Comparison of ENCODE assay signal across 21 mouse cellular contexts in the genomic region with DNA sequence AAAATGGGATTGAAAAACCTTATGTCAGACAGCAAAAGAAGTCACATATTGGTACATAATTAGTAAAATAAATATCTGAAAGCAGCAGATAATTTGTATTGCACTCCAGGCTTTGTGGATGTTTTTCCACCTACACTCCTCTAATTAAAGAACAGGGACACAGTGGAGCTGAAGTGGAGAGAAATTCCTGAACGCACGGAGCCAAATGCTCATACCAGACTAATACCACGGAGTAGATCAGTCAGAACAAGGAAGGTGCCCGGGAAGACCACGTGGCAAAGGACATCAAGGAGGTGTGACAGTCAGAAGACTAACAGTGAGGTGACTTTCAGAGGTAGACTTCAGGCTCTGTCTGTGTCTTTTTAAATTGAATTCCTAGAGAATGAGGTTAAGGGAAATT.
DNase-seq lines count a peak whose midpoint lies in the region; ATAC-seq and TF ChIP-seq lines count a peak whose summit lies in the region.
"Had no signal": no experiment of that assay in that cellular context is flagged by ENCODE, and none has a peak within 500 bp of the region (broad histone marks: within the 10 kb centered on the region; RNA-seq: fewer than 3 reads in every experiment).

No protein-coding gene starts in this region.

- H3K27me3 ChIP-seq in heart, adult 2 months (ENCODE audit: control insufficient read depth, insufficient read depth, low read length): no peaks in the 10 kb centered on the region
- H3K27me3 ChIP-seq in heart, embryonic 10.5 days (ENCODE audit: insufficient read depth, poor library complexity, severe bottlenecking): no peaks in the 10 kb centered on the region
- no peaks in the 10 kb centered on the region for H3K27me3 ChIP-seq in heart, postnatal 0 days (ENCODE audit: control insufficient read depth, insufficient read depth, low read length)
- no peaks in the 10 kb centered on the region for H3K27me3 ChIP-seq in forebrain, embryonic 12.5 days
- H3K27me3 ChIP-seq: embryonic facial prominence, embryonic 15.5 days; hindbrain, embryonic 15.5 days; limb, embryonic 12.5 days; liver, embryonic 12.5 days; megakaryocyte, embryonic 14.5 days had no signal

- peak overlapping the region; percentile 31 for H3K4me2 ChIP-seq in heart, postnatal 0 days (ENCODE audit: low read depth, low read length)
- no peak overlapping the region for H3K4me2 ChIP-seq in forebrain, embryonic 12.5 days
- H3K4me2 ChIP-seq: embryonic facial prominence, embryonic 15.5 days; hindbrain, embryonic 15.5 days; limb, embryonic 12.5 days; liver, embryonic 12.5 days had no signal

- peak; percentile 32 to 66 for DNase-seq in heart, adult 2 months
- DNase-seq in heart, embryonic 10.5 days (ENCODE audit: low spot score): no peak
- DNase-seq in kidney, postnatal 36 days: peak; percentile 14 to 24
- no peak for DNase-seq in kidney, adult 18-20 months
- DNase-seq in brain, adult 2 months (ENCODE audit: low read depth, low spot score): peak; percentile 25
- peak; percentile 55 for DNase-seq in heart, postnatal 0 days (ENCODE audit: low spot score)
- DNase-seq: adrenal gland, postnatal 36 days; cerebellum, adult 18-20 months; cerebellum, postnatal 25 days; forebrain, postnatal 0 days; lung, adult 2 months; midbrain, embryonic 14.5 days; thymus, postnatal 25 days had no signal

- H3K9me3 ChIP-seq in heart, embryonic 10.5 days: no peaks in the 10 kb centered on the region
- H3K9me3 ChIP-seq in heart, postnatal 0 days (replicated peaks; ENCODE audit: control insufficient read depth, low read length): no peaks in the 10 kb centered on the region
- H3K9me3 ChIP-seq in forebrain, embryonic 12.5 days: no peaks in the 10 kb centered on the region
- H3K9me3 ChIP-seq: embryonic facial prominence, embryonic 15.5 days; hindbrain, embryonic 15.5 days; limb, embryonic 12.5 days; liver, embryonic 12.5 days; megakaryocyte, embryonic 14.5 days had no signal

- peak; percentile 94 for TF ChIP-seq EP300 in heart, adult 2 months (IDR thresholded peaks at IDR 0.05; ENCODE audit: insufficient read depth, low read depth, low read length)
- TF ChIP-seq EP300 in heart, postnatal 0 days (IDR thresholded peaks at IDR 0.05; ENCODE audit: low read depth): no peak

- H3K27ac ChIP-seq in heart, adult 2 months: peak overlapping the region; percentile 84
- H3K27ac ChIP-seq in heart, embryonic 10.5 days: no peak overlapping the region
- H3K27ac ChIP-seq in heart, postnatal 0 days (ENCODE audit: low read depth): peak overlapping the region; percentile 62
- H3K27ac ChIP-seq in forebrain, embryonic 12.5 days: no peak overlapping the region
- H3K27ac ChIP-seq: embryonic facial prominence, embryonic 15.5 days; hindbrain, embryonic 15.5 days; limb, embryonic 12.5 days; liver, embryonic 12.5 days had no signal

- TF ChIP-seq POLR2A in heart, adult 2 months (IDR thresholded peaks at IDR 0.05; ENCODE audit: insufficient read depth, low read depth, low read length): peak; percentile 30; the same call in 1 of the 2 replicates

- no peaks in the 10 kb centered on the region for H3K79me2 ChIP-seq in heart, adult 2 months (replicated peaks; ENCODE audit: control insufficient read depth, insufficient read depth, low read length)

- no peak overlapping the region; the same call in 1 of the 2 replicates for H3K9ac ChIP-seq in heart, adult 2 months (ENCODE audit: low read depth, low read length)
- no peak overlapping the region for H3K9ac ChIP-seq in heart, postnatal 0 days (replicated peaks; ENCODE audit: low read depth, low read length)
- H3K9ac ChIP-seq in forebrain, embryonic 12.5 days: no peak overlapping the region
- H3K9ac ChIP-seq: embryonic facial prominence, embryonic 15.5 days; forebrain, postnatal 0 days; hindbrain, embryonic 15.5 days; limb, embryonic 12.5 days; liver, embryonic 12.5 days had no signal

- H3K4me1 ChIP-seq in heart, adult 2 months (ENCODE audit: control insufficient read depth, insufficient read depth, low read length): peaks cover 2% of the 10 kb centered on the region; the same call in 1 of the 2 replicates
- no peaks in the 10 kb centered on the region for H3K4me1 ChIP-seq in heart, embryonic 10.5 days
- H3K4me1 ChIP-seq in heart, postnatal 0 days (ENCODE audit: control insufficient read depth, insufficient read depth): peaks cover 14% of the 10 kb centered on the region
- H3K4me1 ChIP-seq in forebrain, embryonic 12.5 days: no peaks in the 10 kb centered on the region
- H3K4me1 ChIP-seq: embryonic facial prominence, embryonic 15.5 days; hindbrain, embryonic 15.5 days; limb, embryonic 12.5 days; liver, embryonic 12.5 days; megakaryocyte, embryonic 14.5 days had no signal

- intact Hi-C loops in heart, adult 2 months (cut with DNase I): loop anchor here (5.0 kb wide), 1 partner anchor 39 kb away; no protein-coding TSS in a partner anchor

- TF ChIP-seq CTCF in heart, adult 2 months (IDR thresholded peaks at IDR 0.05): no peak
- no peak for TF ChIP-seq CTCF in heart, postnatal 0 days (IDR thresholded peaks at IDR 0.05; ENCODE audit: low read depth)

- peaks cover 4% of the 10 kb centered on the region; the same call in 1 of the 2 replicates for H3K36me3 ChIP-seq in heart, adult 2 months (ENCODE audit: control insufficient read depth, insufficient read depth, low read length)
- no peaks in the 10 kb centered on the region for H3K36me3 ChIP-seq in heart, embryonic 10.5 days
- H3K36me3 ChIP-seq in heart, postnatal 0 days (replicated peaks; ENCODE audit: control insufficient read depth, insufficient read depth, low read length): no peaks in the 10 kb centered on the region
- H3K36me3 ChIP-seq in forebrain, embryonic 12.5 days (replicated peaks): no peaks in the 10 kb centered on the region
- H3K36me3 ChIP-seq: embryonic facial prominence, embryonic 15.5 days; hindbrain, embryonic 15.5 days; limb, embryonic 12.5 days; liver, embryonic 12.5 days had no signal

- WGBS in heart, adult 2 months: 49% methylated on average over 5 of the region's 5 CpGs
- WGBS in heart, embryonic 10.5 days: 49% methylated on average over 5 of the region's 5 CpGs
- WGBS in heart, postnatal 0 days: 26% methylated on average over 5 of the region's 5 CpGs
- WGBS in forebrain, embryonic 12.5 days: 88% methylated on average over 5 of the region's 5 CpGs

- 0 out of 2 replicates have a peak overlapping the region, but pooled peaks have one; percentile 8 for H3K4me3 ChIP-seq in heart, adult 2 months
- no peak overlapping the region for H3K4me3 ChIP-seq in heart, embryonic 10.5 days
- no peak overlapping the region for H3K4me3 ChIP-seq in heart, postnatal 0 days (ENCODE audit: low read depth, low read length)
- no peak overlapping the region for H3K4me3 ChIP-seq in forebrain, embryonic 12.5 days (replicated peaks)
- H3K4me3 ChIP-seq: embryonic facial prominence, embryonic 15.5 days; hindbrain, embryonic 15.5 days; limb, embryonic 12.5 days; liver, embryonic 12.5 days; megakaryocyte, embryonic 14.5 days; myocyte had no signal

- ATAC-seq in heart, postnatal 0 days (ENCODE audit: insufficient read depth, low read depth): peak; percentile 82
- ATAC-seq in CD4-positive, CD25-positive, alpha-beta regulatory T cell, adult 4 months: no peak
- ATAC-seq in forebrain, embryonic 12.5 days (ENCODE audit: low FRiP score): no peak
- ATAC-seq: forebrain, postnatal 0 days; liver, embryonic 12.5 days had no signal

Comparison
In these comparisons a context has a peak if more than half of its experiments do, and no peak if none do; other contexts are left out.
1. DNase-seq: peak in heart, adult 2 months (2 of 2), kidney, postnatal 36 days (2 of 2), brain, adult 2 months (single experiment) and heart, postnatal 0 days (single experiment); none in heart, embryonic 10.5 days (single experiment) and kidney, adult 18-20 months (single experiment).
2. H3K27ac ChIP-seq: peak in heart, adult 2 months (single experiment) and heart, postnatal 0 days (single experiment); none in heart, embryonic 10.5 days (single experiment) and forebrain, embryonic 12.5 days (single experiment).